Mouse (Mus musculus) embryo, embryonic 10.5 days (tissue): Measurements from ENCODE around the gene Papolb.
A peak's percentile ranks its signal among the peaks of the same experiment; 100 is the strongest.

ENCODE experiments used
- DNase-seq: peaks from one replicate; pipeline ENCODE4 v3.0.0-alpha.2; 2015; ENCODE audit warnings: low spot score

Papolb gene

DNA sequence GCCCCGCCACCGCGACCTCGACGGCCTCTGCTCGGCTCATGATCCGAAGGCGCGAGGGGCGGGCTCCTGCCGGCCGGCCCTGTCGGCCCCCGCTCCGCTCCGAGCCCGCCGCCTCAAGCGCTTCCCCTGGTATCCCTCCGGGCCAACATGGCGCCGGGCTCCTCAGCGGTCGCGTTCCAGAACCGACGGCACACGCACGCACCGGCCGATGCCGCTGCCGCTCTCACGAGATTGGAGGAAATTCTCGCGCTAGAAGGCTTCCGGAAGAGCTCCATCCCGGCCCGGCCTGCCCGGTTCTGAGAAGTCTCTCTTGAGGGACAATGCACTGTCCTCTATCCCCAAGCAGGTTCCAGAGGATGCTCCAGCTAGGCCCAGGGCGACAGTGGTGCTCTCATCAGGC lies at the start of gene Papolb:
TSS of gene Papolb (minus strand) at position 162 of the 400 bp plus-strand sequence.
- no peak for DNase-seq

DNA sequence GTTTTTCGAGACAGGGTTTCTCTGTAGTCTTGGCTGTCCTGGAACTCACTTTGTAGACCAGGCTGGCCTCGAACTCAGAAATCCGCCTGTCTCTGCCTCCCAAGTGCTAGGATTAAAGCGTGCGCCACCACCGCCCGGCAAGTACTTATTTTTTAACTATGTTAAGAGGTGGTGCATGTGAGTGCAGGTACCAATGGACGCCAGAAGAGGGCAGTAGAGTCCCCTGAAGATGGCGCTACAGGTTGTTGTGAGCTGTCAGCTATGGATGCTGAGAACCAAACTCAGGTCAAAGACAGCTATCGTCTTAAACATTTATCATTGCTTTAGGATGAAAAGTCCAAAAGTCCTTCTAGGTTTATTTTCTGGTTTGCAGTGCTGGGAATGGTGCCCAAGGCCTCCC lies 48.3 kb upstream of the Papolb start:
- no peak for DNase-seq

DNA sequence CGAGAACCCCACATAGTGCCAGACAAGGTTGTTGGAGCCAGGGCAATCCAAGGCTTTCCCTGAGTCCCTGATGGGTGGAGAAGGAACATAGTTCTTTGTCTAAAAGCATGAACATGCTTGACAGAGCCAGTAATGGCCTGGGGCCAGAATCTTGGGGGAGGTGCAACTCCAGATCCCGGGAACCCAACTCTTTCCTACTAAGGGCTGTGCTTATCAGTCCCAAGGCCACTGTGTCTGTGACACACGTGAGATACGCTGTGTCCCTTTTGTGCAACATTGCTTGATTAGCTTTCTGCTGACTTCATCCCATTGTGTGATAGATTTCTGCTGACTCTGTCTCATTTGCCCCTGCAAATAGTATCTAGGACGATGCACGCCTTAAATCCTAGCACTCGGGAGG lies 47.0 kb upstream of the Papolb start:
- DNase-seq = no peak

DNA sequence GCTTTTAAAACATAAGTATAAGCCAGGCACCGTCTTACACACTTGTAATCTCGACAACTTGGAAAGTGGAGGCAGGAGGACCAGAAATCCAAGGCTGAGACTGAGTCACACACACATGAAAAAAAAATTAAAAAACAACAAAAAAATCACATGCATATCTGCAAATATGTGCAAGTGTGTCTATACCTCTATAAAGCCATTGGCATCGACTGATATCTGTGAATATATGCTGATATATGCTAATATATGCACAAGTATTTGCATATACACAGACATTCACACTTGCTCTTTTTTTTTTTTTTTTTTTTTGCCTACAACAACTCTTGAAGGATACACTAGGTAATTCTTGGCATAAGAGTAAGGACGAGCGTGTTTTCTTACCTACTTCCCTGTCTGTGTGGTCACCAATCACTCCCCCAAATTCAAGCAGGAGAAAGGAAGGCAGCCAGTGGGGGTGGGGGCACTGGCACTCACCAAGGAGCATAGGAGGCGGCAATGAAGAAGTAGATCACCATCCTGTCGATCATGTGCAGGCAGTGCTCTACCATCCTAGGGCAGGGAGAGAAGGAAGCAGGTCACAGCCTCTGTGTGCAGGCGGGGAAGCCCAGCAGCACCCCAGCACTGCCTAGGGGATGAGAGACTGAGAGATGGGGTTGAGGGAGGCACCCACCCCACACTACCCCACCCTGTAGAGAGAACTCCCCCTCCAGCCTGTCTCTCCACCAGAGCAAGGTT lies 44.6 kb upstream of the Papolb start:
- no peak for DNase-seq

DNA sequence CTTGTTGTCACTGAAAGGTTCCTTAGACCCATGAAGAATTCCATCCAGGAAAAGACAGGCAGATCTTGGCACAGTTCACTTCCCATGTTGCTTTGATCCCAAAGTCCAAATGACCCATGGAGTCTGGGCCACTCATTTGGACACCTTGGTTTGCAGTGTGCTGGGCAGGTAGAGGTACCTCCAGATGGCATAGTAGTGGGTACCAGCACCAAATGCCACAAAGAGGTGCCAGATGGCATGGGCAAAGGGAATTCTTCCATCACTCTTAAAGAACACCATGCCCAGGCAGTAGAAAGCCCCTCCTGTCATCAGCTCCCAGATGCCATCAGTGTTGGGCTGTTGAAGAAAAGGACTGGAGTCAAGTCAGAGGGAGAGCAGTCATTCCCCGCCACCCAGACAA lies 34.7 kb upstream of the Papolb start:
- DNase-seq = no peak

DNA sequence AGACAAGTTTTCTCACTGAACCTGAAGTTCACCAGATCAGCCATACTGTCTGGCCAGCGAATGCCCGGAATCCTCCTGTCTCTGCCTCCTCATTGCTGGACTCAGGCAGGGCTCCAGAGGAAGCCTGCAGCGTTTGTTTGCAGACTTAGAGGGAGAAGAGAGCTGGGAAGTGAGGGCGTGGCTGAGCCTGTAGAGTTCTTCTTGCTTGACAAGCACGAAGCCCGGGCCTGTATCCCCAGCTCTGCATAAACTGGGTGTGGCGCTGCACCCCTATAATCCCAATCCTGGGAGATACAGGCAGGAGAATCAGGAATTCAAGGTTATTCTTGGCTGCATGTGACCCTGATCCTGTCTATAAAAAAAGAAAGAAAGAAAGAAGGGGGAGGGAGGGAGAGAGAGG lies 30.4 kb upstream of the Papolb start:
- no peak for DNase-seq

DNA sequence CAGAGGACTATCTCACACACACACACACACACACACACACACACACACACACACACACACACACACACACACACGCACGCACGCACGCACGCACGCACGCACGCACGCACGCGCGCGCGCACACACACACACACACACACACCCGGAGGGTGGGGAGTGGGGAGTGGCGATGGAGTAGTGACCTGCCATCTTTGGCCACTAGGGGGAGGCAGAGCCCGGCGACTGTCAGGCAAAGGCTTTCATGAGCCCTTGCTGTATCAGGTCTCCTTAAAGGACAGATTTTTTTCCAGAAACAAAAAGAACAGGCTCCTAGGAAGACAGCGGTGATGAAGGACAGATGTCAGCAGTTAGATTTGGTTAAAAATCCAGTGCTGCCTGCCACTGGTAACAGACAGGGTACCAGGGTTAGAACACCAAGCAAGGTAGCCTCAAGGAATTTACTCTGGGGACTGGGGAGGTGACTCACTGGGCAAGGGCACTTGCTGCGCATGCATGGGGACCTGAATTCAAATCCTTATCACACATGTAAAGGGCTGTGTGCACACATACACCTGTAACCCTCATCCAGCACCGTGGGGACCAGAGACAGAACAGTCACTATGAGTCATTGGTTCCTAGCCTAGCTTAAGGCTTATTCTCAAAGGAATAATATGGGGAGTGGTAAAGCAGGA lies 27.7 kb upstream of the Papolb start:
- peak; percentile 81 for DNase-seq

DNA sequence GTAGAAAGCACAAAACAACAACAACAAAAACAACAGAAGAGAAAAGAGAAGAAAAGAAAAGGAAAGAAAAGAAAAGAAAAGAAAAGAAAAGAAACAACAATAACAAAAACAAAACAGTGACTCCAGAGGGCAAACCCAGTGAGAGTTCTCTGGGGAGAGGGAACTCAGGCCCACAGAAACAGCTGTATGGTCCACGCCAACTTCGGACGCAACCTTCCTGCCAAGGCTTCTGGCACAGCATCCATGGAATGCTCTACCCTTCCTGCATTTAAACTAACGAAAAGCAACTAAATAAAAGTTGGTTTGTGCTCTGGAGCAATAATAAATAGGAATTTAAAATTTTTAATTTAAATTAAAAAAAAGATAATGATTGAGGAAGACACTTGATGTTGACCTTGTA lies 26.8 kb upstream of the Papolb start:
- DNase-seq = no peak

DNA sequence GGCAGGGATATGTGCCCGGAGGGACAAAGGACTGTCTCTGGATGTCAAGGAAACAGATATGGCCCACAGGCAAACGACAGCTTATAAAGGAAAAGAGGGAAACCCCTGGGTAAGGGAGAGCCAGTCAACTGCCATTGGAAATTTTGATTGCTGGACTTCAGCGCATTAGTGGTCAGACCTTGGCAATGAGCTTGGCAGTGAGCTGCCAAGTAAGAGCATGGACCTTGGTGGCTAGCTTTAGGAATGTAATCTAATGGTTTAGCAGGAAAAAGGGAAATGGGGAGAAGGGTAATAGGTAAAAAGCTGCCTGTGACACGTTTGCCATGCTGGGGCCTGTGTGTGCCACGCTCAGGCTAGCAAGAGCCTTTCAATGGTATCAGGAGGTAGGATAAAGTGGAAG lies 26.0 kb upstream of the Papolb start:
- DNase-seq = no peak

DNA sequence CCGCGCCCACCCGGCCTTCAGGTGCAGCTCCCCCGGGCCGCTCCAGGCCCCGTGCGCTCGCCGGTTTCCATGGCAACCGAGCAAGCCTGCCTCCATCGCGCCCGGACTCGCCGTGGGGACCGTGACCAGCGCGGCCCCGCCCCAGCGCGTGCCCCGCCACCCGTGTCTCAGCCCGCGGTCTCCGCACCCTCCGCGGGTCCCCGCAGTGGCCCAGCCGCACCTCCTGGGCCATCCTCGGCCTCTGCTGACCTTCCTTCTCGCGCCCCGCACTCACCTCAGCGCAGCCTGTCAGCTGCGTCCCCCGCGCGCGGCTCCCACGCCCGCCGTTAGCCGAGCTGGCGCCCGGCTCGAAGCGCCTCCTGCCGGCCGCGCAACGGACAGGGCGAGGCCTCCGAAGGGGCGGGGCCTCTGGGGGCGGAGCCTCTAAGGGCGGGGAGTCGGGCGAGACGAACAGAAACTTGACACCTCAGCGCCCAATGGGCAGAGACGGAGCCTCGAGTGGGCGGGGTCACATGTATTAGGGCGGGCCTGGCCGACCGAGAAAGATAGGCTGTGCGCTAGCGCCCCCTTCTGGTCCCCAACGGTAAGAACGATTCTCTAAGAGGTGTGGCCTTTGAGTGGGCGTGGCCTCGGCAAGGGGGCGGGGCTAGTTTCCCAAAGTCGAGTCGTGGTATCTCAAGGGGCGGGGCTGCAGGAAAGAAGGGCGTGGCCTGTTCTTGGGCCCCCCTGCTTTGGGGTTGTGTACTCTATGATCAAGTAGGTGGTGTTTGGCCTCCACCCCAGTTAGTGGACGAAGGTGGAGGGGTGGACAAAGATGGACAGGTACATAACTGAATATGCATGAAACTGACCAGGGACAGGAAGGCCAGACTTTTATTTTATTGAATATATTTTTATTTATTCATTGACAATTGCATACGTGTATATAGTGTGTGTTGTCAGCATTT lies 21.1 kb upstream of the Papolb start, which contains the start of gene Radil:
TSS of gene Radil (minus strand) at position 393 of the 947 bp plus-strand sequence.
- DNase-seq = peak; percentile 98

DNA sequence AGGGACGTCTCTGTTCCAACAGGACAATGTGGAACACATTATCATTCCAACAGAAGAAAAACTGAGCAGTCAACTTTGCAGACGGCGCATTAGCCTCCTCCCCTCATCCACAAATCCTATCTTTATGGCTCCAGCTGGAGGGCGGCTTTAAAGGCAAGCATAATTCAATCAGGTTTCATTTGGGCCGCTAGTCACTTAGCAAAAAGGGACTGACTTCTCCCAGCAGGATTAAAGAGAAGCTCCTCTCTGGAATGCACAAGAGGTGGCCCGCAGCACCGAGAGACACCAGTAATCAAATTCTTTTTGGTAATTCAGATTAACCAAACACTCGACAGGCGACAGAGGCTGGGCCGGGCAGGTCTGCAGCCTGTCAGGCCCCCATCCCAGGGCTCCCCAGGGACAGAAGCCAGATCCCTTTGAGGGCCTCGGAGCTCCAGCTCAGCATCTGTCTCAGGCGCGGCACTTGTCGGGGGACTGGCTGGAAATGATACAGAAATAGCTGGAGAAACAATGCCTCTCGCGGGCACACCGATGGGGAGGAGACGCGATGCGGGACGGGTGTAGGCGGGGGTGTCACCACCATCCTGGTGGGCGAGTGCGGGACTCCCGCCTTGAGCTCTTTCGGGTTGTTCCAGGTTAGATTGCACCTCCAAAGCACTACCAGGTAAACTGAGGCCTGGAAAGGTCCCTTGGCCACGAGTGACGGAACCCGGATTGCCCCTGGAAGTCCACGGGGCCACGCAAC lies 20.3 kb upstream of the Papolb start:
- peak; percentile 80 for DNase-seq

DNA sequence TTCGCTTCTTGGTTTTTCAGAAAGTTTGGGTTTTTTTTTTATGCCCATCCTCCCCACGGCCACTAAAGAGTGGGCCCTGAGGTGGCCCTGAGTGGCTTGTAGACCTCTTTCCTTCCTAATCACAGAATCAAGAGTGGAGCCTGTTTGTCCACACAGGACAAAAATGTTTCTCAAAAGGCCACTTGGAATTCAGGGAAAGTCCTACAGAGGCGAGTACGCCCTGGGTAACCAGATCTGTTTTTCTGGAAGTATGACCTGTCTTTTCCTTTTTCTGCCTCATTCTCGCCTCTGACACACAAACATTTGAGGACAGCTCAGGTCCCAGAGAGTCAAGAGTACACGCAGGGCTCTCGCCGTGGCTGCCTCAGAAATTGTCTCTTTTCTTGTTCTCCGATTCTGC lies 19.6 kb upstream of the Papolb start:
- DNase-seq = peak; percentile 40

DNA sequence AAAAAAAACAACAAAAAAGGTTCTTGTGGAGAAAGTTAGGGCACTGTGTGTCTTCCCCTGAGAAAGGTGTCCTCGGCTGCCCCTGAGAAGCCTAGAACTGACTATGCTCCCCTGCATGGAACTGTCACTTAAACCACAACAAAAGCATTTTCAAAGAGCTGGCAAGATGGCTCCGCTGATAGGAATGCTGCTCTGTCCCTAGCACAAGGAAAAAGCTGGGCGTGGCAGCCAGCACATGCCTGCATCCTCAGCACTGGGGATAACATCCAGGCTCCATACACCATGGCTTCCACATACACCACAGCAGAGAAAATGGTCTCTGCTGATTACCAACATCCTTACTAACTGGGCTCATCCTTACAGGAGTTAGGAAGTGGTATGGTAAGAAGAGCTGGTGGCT lies 17.2 kb upstream of the Papolb start:
- no peak for DNase-seq

DNA sequence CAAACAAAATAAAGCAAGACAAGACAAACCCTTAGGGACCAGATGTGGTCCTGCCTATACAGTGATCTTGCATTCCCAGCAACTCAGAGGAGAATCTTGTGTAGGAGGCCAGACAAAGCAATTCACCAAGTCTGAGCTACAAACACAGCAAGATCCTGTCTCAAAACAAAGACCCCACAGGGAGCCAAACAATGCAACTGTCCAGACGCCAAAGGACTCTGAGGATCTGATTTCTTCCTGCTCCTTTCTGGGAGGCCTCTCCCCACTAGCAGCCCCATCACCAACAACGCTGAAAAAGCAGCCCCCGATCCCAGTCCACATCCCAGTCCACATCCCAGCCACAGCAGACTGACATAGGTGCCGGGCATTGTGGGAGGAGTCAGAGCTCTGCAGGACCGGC lies 16.5 kb upstream of the Papolb start:
- no peak for DNase-seq

DNA sequence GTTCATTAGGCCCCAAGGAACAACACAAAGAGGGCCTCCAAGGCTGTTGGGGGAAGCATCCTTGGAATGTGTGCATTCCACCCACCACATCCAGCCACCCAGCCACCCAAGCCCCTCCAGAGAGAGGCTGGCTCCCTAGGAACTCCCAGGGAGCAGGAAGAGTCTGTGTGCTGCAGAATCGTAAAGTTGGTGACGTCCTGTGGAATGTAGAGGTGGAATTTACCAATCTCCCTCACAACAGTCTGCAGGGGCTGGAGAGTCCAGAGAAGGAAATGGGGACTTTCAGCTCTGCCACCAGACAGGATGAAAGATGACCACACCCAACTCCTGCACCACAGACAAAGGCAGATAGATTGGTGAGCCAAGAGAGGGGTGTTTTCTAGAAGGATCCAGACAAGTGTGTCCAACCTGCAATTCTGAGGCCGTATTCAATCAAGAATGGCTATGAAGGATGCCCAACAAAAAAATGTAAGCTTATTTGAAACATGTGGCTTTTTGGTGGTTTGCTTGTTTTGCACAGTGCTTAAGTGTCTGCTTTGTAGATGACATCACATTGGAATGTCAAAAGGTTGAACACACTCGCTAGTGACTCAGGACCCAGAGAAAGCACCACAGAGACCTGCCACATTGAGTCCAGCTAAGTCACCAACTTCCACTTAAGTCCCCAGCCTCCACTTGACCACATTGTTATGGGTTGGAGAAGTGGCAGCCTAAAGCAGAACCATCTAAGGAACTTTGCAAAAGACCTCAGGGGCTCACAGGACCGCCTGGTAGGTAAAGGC lies 15.3 kb upstream of the Papolb start:
- no peak for DNase-seq

DNA sequence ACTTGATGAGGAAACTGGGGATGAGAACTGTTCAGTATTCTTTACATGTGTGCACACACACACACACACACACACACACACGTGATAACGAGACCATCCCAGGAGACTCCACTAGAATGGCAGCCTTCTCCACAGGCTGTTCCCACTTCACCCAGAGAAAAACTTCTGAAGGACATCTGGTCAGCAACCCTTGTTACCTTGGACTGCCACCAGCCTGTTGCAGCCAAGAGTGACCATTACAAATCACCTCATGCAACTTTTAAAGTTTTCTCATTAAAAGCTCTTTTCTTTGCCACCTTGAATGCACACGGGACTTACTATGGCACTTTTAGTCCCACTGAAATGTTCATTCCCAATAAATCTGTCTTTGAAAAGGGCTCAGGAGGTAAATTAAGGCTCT lies 7.4 kb upstream of the Papolb start:
- DNase-seq = no peak

DNA sequence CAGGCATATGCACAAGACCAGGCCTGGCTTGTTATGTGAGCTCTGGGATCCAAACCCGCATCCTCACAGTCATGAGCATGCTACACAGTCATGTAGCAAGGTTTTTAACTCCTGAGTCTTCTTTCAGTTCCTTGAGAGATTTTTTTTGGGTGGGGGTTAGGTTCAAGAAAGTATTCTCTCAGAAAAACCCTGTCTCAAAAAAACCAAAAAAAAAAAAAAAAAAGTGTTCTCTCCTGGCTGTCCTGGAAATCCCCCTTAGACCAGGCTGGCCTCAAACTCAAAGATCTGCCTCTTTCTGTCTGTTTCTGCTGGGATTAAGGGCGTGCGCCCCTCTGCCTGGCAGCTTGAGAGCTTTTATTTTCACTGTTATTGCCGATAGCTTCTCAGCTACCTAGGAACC lies 5.5 kb upstream of the Papolb start:
- no peak for DNase-seq

DNA sequence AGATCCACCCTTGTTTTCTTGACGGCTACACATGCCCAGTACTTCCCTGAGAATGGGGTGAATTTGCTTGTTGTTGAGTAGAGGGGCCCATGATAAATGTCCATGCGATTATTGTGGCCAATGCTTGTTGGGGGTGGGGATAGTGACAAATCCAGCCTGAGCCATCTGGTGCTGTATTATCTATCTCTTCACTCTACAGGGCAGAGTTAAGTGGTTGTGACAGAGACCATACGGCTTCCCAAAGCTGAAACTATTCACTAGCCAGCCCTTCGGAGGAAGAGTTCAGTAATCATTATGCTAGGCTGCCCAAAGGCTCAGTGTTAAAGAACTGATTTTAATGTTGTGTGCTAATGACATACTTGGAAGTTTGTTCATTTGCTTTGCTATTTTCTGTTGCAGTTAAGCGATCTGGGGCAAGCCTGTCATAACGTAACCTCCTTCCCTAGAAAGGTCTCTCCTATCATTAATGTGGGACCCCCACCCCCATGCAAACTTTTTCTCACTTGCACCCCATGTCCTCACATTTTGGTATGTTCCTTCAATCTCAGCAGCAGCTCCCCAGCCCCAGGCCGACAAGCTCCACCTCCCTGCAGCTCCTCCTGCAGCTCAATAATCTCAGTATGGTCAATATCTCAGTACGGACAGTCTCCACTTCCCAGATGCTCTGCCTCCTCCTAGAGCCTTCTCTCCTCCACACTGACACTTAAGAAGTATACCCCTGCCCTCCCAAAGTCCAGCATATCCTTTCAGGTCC lies 5.0 kb downstream of the Papolb start:
- DNase-seq = no peak

DNA sequence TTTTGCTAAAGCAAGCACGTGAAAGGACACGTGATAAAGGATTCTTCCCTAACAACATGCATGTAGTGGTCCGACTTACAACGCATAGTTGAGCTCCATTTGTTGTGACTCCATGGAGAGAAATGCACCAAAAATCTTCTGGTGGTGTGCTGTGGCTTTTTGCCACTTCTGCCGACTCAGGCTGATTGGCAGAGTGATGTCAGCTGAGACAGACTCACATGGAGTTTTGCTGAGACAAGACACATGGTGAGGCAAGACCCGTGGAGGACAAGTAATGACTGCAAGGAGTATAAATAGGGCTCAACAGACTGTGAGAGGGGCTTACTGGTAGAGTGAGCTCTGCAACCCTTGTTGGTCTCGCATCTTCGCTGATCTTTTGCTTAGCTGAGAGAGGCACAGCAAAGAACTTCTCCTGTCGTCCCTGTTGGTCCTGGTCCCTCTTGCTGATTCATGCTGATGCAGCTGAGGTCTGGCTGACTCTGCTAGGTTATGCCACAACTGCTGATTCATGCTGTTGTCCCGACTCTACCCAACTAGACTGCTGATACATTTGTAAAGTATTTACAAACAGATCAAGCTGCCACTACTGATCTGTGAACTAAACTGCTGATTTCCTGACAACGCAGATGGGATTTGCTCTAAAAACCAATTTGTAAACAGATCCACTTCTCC lies 8.5 kb downstream of the Papolb start:
- no peak for DNase-seq

DNA sequence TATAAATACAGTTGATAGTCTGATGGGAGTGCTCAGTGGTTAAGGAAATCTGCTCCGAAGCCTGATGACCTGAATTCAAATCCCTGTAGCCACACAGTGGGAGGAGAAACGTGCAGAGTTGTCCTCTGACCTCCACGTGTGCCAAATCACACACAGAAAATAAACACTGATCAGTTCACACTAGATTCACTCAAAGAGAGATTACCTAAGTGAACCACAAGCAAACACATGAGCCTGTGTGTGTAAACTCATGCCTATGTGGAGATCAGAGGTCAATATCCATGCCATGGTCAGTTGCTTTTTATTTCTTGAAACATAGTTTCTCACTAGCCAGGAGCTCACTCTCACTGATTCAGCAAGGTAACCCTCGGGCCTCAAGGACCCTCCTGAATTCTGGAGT lies 9.5 kb downstream of the Papolb start:
- DNase-seq = no peak
